Mouse (Mus musculus) forebrain, embryonic 16.5 days (tissue): ENCODE data around the gene Agpat3. TPM values are rescaled to one million over a fixed set of nuclear protein-coding genes. Genes with fewer than 3 reads are reported as not detected.
"Not testable (repeated sequence)": the region's sequence is repeated elsewhere in the genome, so short reads cannot be mapped to it uniquely, and the experiment has no call there.

Experiments
- ATAC-seq: fragments of 200-750 bp; cut with Nextera tagmentation; 2 replicates; pipeline ENCODE4 v1.8.0; 2017; ENCODE audit warnings: mild to moderate bottlenecking, moderate library complexity
- H3K27ac ChIP-seq: fragments of 300-500 bp; sonication (generic); 2 replicates; pipeline ENCODE4 v1.5.1; 2014; ENCODE audit warnings: low read length, control low read depth
- H3K27me3 ChIP-seq: fragments of 300-500 bp; sonication (generic); replicated peaks from 2 replicates; pipeline ENCODE4 v1.6.1; 2014; ENCODE audit warnings: low read length; ENCODE audit not compliant: control insufficient read depth, insufficient read depth
- H3K36me3 ChIP-seq: fragments of 300-500 bp; sonication (generic); 2 replicates; pipeline ENCODE4 v1.6.1; 2014; ENCODE audit not compliant: control insufficient read depth, insufficient read depth
- H3K4me1 ChIP-seq: fragments of 300-500 bp; sonication (generic); replicated peaks from 2 replicates; pipeline ENCODE4 v1.6.1; 2014; ENCODE audit warnings: low read length; ENCODE audit not compliant: control insufficient read depth, insufficient read depth
- H3K4me2 ChIP-seq: fragments of 300-500 bp; sonication (generic); 2 replicates; pipeline ENCODE4 v1.6.1; 2014; ENCODE audit warnings: mild to moderate bottlenecking, low read length, control low read depth
- H3K4me3 ChIP-seq: fragments of 300-500 bp; sonication (generic); replicated peaks from 2 replicates; pipeline ENCODE4 v1.5.1; 2014; ENCODE audit warnings: mild to moderate bottlenecking, low read length, control low read depth
- H3K9ac ChIP-seq: fragments of 300-500 bp; sonication (generic); replicated peaks from 2 replicates; pipeline ENCODE4 v1.6.1; 2014; ENCODE audit warnings: low read depth, low read length, control low read depth
- H3K9me3 ChIP-seq: fragments of 300-500 bp; sonication (generic); 2 replicates; pipeline ENCODE4 v1.6.1; 2016; ENCODE audit warnings: low read length; ENCODE audit not compliant: control insufficient read depth
- WGBS: fragments of 180-500 bp; shearing (Covaris S2); extraction: QIAGEN DNeasy Blood & Tissue Kit; methylation state at CpG from one replicate; pipeline ENCODE4 v1.1.7; 2014; 5-methylcytosine and 5-hydroxymethylcytosine counted together
- polyA plus RNA-seq: library from polyadenylated mRNA; unstranded; fragments of >200 nt; fragmentation: Nextera tagmentation; extraction: Ambion mirVana; gene quantifications from 2 replicates; pipeline ENCODE4 v1.2.1, GENCODE M21; 2015

The Agpat3 gene
- polyA plus RNA-seq, 1 experiment from 2014 or later = 78.2 TPM

DNA sequence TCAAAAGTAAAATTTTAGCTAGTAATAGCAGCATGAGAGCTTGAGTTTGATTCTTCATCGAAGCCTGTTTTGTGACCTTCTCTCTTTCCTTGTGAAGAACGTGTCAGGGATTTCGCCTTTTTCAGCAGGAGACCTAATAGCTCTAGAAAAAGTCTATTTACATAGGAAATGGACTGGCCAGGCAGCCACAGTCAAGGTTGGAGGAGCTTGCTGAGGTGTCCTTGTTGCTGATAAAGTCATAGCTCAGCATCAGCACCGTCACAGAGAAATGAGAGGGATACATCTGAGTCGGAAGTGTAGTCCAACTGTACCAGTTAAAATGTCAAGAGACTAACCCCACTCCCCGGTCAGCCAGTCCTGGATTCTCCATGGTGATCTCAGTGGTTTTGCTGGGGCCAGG lies 13.3 kb upstream of the Agpat3 start:
- Histone ChIP-seq H3K27ac (no peak overlapping the region), H3K9ac (no peak overlapping the region), H3K4me2 (no peak overlapping the region), H3K4me1 (no peaks in the 10 kb centered on the region), H3K36me3 (no peaks in the 10 kb centered on the region), H3K27me3 (no peaks in the 10 kb centered on the region), H3K9me3 (no peaks in the 10 kb centered on the region), H3K4me3 (no peak overlapping the region)
- no peak for ATAC-seq
- WGBS = 90% methylated on average over 6 of the region's 6 CpGs

DNA sequence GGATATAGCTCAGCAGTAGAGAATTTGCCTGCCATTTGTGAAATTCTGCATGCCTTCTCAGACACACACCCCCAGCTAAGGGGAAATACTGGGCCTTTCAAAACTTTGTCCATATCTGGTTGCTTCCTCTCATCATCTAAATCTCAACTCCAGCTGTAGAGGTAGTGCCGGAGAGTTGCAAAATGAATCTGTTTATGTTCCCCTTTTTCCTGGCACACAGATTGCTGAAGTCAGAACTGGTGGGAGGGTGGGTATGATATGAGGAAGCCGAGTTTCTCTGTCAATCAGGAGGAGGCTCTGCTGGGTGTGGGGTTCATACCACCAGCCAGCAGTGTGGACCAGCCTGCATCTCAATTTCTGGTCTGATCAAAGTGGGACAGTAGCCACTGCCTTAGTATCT lies 11.8 kb upstream of the Agpat3 start:
- H3K27ac ChIP-seq = no peak overlapping the region
- no peaks in the 10 kb centered on the region for H3K27me3 ChIP-seq
- H3K4me1 ChIP-seq = no peaks in the 10 kb centered on the region
- no peak for ATAC-seq
- H3K4me2 ChIP-seq = no peak overlapping the region
- no peaks in the 10 kb centered on the region for H3K9me3 ChIP-seq
- no peak overlapping the region for H3K9ac ChIP-seq
- H3K36me3 ChIP-seq = no peaks in the 10 kb centered on the region
- WGBS = 81% methylated on average over 2 of the region's 2 CpGs
- no peak overlapping the region for H3K4me3 ChIP-seq

DNA sequence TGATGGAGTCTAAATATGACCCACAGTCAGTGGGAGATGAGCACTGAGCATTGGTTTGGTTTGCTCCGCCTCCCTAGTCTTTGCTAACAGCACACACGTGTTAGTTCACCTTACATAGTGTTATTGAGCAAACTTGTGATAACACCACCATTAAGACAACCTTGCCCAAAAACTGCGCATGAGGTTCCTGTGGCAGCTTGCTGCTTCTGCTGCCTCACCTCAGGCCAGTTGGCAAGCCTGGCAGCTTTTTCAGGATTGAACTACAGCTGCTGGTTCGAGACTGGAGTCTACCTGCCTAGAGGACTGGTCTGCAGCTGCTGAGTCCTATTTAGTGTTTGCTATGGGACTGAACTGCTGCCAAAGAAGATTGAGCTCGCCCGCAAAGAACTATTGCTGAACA lies 11.1 kb upstream of the Agpat3 start:
- ATAC-seq = no peak
- no peak overlapping the region for H3K27ac ChIP-seq
- 88% methylated on average over 6 of the region's 6 CpGs for WGBS
- no peaks in the 10 kb centered on the region for H3K4me1 ChIP-seq
- H3K36me3 ChIP-seq = no peaks in the 10 kb centered on the region
- no peaks in the 10 kb centered on the region for H3K9me3 ChIP-seq
- no peak overlapping the region for H3K4me2 ChIP-seq
- H3K4me3 ChIP-seq = no peak overlapping the region
- no peak overlapping the region for H3K9ac ChIP-seq
- H3K27me3 ChIP-seq = no peaks in the 10 kb centered on the region

DNA sequence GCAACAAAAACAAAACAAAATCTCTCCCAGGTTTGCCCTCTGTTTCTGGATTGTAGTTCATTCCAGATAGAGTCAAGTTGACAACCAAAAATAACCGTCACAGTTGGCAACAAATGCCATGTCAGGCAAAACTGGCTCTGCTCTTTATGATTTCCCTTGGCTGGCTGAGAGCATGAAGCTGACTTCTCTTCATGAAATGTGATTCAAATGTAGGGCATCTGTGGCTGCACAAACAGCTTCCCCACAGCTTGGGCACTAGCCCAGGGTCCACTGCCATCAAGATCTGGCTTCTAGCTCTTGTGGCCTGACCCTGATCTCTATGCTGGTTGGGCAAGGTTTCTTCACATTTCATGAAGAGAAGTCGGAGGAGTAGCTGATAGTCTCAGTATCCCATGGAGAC lies 9.7 kb upstream of the Agpat3 start:
- no peak for ATAC-seq
- Histone ChIP-seq H3K9ac (no peak overlapping the region), H3K27ac (no peak overlapping the region), H3K27me3 (no peaks in the 10 kb centered on the region), H3K4me1 (no peaks in the 10 kb centered on the region), H3K36me3 (no peaks in the 10 kb centered on the region), H3K4me3 (no peak overlapping the region), H3K4me2 (no peak overlapping the region), H3K9me3 (no peaks in the 10 kb centered on the region)
- WGBS = 77% methylated on average over 2 of the region's 2 CpGs

DNA sequence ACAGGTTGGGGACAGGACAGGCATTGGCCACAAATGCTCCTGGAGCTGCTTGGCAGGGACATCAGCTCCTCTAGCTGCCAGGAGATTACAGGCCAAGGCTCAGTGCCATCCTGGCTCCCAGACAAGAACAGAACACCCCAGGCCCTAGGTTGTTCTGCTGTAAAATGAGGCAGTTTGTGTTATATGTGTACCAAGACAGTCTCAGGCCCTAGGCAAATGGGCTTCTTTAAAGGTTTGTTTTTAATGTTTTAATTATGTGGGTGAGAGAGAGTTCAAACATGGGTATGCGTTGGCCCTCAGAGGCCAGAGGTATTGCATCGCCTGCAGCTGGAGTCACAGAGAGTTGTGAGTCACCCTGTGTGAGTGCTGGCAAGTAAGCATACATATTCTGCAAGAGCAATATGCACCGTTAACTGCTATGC lies 8.0 kb upstream of the Agpat3 start:
- 67% methylated on average over 3 of the region's 3 CpGs for WGBS
- Histone ChIP-seq H3K9ac (no peak overlapping the region), H3K36me3 (no peaks in the 10 kb centered on the region), H3K4me3 (no peak overlapping the region), H3K27me3 (no peaks in the 10 kb centered on the region), H3K9me3 (no peaks in the 10 kb centered on the region), H3K4me1 (no peaks in the 10 kb centered on the region), H3K4me2 (no peak overlapping the region), H3K27ac (no peak overlapping the region)
- ATAC-seq = no peak

DNA sequence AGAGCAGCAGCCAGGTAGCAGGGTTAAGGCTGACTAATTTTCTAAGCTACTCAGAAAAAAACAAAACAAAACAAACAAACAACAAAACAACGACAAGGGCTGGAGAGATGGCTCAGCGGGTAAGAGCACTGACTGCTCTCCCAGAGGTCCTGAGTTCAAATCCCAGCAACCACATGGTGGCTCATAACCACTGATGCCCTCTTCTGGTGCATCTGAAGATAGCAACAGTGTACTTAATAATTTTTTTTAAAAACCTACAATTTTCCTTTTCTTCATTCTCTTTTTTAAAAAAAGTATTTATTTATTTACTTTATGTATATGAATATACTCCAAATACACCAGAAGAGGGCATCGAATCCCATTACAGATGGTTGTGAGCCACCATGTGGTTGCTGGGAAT lies 6.7 kb upstream of the Agpat3 start:
- not testable (repeated sequence) for H3K4me2 ChIP-seq, H3K36me3 ChIP-seq, ATAC-seq, H3K9ac ChIP-seq, H3K4me1 ChIP-seq, H3K9me3 ChIP-seq, H3K27ac ChIP-seq, H3K27me3 ChIP-seq, H3K4me3 ChIP-seq
- 95% methylated on average over 3 of the region's 3 CpGs for WGBS

DNA sequence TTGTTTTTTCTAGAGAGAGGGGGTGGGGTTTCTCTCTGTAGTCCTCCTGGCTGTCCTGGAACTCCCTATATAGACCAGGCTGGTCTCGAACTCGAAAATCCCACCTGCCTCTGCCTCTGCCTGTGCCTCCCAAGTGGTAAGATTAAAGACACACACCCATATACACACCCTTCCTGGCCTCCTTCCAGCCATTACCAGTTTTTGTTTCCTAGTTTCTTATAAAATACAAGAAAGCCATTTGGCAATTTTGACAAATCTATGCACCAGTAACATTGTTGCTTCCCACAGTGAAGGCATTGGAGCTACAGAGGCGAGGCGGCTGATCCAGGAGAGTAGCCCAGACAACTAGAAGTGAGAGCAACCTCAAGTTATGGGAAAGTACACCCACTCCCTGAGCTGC lies 6.0 kb upstream of the Agpat3 start:
- no peaks in the 10 kb centered on the region for H3K27me3 ChIP-seq
- H3K4me2 ChIP-seq = no peak overlapping the region
- H3K4me3 ChIP-seq = no peak overlapping the region
- H3K9ac ChIP-seq = no peak overlapping the region
- no peaks in the 10 kb centered on the region for H3K36me3 ChIP-seq
- H3K9me3 ChIP-seq = no peaks in the 10 kb centered on the region
- H3K27ac ChIP-seq = no peak overlapping the region
- ATAC-seq = no peak
- no peaks in the 10 kb centered on the region for H3K4me1 ChIP-seq
- WGBS = 86% methylated on average over 4 of the region's 4 CpGs

DNA sequence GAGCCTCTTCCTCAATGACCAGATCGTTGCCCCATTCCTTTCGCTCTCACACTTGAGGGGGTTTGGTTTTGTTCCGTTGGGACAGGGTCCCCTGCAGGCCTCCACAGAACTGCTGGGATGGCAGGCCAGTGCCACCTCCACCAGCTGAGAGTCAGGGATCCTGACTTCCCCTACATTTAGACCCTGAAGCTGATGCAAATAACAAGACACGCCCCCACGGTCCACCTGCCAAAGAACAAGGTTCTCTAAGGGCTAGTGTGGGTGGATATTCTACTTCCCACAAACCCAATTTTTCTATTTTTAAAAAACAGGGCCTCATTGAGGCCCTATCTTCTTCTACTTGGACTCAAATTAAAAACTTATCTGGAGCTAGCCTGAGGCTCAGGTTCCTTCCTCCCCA lies 5.5 kb upstream of the Agpat3 start:
- Histone ChIP-seq H3K4me2 (no peak overlapping the region), H3K4me1 (peaks cover 3% of the 10 kb centered on the region), H3K9me3 (no peaks in the 10 kb centered on the region), H3K36me3 (no peaks in the 10 kb centered on the region), H3K27me3 (no peaks in the 10 kb centered on the region), H3K9ac (no peak overlapping the region), H3K27ac (no peak overlapping the region), H3K4me3 (no peak overlapping the region)
- WGBS = 88% methylated on average over 5 of the region's 5 CpGs
- no peak for ATAC-seq

DNA sequence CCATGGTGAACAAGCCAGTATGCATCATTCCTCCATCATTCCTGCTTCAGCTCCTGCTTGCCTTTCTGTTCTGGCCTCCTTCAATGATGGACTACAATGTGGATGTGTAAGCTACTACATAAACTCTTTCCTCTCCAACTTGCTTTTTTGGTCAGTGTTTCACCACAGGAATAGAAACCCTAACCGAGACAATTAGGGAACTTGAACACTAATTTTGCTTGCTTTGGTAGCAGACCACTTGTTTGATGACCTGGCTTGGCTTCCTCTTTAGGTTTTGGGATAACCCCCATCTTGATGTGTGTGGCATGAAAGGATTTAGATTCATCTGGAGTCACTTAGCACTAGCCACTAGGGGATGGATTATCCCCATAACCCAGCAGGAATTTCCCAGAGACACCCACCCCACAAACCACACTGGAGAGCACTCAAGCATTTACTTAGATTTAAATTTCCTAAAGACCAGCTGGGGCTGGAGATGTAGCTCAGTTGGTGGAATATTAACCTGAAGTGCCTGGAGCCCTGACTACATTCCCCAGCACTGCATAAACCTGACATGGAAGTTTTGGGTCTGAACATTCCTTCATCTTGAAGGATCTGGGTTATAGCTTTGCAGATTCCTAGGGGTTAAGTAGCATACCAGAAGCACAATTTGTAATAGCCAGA lies 3.8 kb upstream of the Agpat3 start:
- Histone ChIP-seq H3K4me1 (peaks cover 10% of the 10 kb centered on the region), H3K27ac (no peak overlapping the region), H3K36me3 (no peaks in the 10 kb centered on the region), H3K9ac (no peak overlapping the region), H3K9me3 (no peaks in the 10 kb centered on the region), H3K4me2 (no peak overlapping the region), H3K4me3 (no peak overlapping the region), H3K27me3 (no peaks in the 10 kb centered on the region)
- no peak for ATAC-seq
- 86% methylated on average over 1 of the region's 1 CpGs for WGBS

DNA sequence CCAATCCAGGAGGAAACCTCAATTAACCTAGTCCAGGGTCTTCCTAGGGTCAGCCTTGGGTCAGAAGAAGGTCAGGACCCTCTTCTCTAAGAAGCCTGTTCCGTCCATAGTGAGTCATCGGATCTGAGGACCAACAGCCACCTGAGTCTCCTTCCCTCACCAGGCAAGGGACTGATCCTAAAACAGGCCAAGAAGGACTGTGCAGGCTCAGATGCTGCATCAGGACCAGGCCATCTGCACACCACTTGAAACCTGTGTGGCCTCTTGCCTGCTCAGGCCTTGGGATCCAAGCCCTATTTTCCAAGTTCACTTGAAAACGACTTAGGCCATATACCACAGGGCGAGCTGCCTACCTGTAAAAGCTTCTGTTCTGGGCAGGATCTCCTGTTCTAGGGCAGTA lies 907 bp upstream of the Agpat3 start:
- Histone ChIP-seq H3K4me3 (no peak overlapping the region), H3K27ac (no peak overlapping the region), H3K36me3 (no peaks in the 10 kb centered on the region), H3K4me1 (peaks cover 26% of the 10 kb centered on the region), H3K4me2 (no peak overlapping the region), H3K27me3 (no peaks in the 10 kb centered on the region), H3K9me3 (no peaks in the 10 kb centered on the region), H3K9ac (no peak overlapping the region)
- ATAC-seq = no peak
- 82% methylated on average over 4 of the region's 4 CpGs for WGBS
